Mouse (Mus musculus): Measurements from ENCODE around the gene Lhb. TPM values are rescaled to one million over a fixed set of nuclear protein-coding genes. Genes with fewer than 3 reads are reported as not detected.
"Not testable (repeated sequence)": the region's sequence is repeated elsewhere in the genome, so short reads cannot be mapped to it uniquely, and the experiment has no call there.

Gene Lhb
- polyA plus RNA-seq, 1 experiment from 2014 or later, result 0.14 TPM

DNA sequence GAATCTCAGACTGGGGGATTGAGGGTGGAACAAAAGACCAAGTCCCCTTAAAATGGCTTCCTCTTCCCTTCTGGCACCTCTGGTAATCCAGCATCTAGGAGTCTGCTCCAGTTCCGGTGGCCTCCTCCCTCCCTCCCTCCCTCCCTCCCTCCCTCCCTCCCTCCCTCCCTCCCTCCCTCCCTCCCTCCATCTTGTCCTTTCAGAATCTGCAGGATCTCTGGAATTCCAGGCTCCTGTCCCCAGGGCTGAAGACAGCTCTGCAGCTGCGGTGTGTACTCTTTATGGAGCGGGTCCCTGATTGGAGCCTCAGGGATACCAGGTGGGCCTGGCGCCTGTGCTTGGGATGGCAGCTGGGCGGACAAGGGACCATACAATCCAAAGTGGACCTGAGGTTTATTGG is 40.7 kb downstream of the Lhb start:
- POLR2A ChIA-PET, result no interaction called here
- CTCF ChIA-PET, result no interaction called here
- in situ Hi-C loops (cut with MboI; ENCODE audit: low pct_unique_long_range_greater_than_20kb), result no loop called here
- H3K27me3 ChIP-seq, result no peaks in the 10 kb centered on the region
- ATAC-seq, result no peak
- TF ChIP-seq CTCF (IDR thresholded peaks at IDR 0.05), result no peak
- no peak for DNase-seq (ENCODE audit: low read depth, low spot score)

DNA sequence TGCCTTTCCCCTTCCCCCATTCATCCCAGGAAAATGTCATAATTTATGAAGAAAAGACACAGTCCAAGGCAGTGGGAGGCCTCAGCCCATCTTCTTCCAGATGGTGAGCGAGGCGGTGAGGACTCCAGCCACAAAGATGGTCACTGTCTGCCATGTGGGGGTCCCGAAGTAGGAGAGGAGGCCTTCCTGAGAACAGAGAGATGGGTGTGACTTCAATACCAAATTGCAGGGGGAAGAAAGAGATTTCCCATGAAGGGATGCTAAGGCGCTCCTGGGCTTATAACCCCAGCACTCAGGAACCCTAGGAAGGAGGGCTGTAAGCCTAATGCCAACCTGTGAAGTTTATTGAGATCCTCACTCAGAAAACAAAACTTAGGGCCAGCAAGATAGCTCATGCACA is 41.2 kb downstream of the Lhb start:
- CTCF ChIA-PET, result no interaction called here
- ATAC-seq (no peak), DNase-seq (ENCODE audit: low read depth, low spot score) (no peak)
- H3K27me3 ChIP-seq, result no peaks in the 10 kb centered on the region
- in situ Hi-C loops (cut with MboI; ENCODE audit: low pct_unique_long_range_greater_than_20kb), result no loop called here
- POLR2A ChIA-PET, result no interaction called here
- no peak for TF ChIP-seq CTCF (IDR thresholded peaks at IDR 0.05)

DNA sequence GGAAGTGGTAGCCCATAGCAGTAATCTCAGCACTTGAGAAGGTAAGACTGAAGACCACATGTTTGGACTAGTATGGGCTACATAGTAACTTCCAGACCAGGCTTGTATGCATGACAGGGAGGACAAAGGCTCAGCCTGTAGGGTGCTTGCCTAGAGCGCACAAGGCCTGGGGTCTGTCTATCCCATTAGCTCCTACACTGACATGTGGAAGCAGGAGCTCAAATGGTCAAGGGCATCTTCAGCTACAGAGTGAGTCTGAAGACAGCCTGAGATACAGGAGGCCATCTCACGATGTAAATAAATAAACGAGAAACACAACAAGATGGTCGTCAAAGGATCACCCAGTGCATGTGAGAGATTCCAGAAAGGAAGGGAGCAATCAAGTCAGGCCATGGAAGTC is 41.7 kb downstream of the Lhb start:
- H3K27me3 ChIP-seq, result no peaks in the 10 kb centered on the region
- no peak for TF ChIP-seq CTCF (IDR thresholded peaks at IDR 0.05)
- ChIA-PET POLR2A (no interaction called here), CTCF (interaction anchor here (0.8 kb wide), 1 partner anchor 48 kb away, joined by 3 read pairs; the partner anchor contains the start of gene Nucb1)
- ATAC-seq (no peak), DNase-seq (ENCODE audit: low read depth, low spot score) (no peak)
- in situ Hi-C loops (cut with MboI; ENCODE audit: low pct_unique_long_range_greater_than_20kb), result no loop called here

DNA sequence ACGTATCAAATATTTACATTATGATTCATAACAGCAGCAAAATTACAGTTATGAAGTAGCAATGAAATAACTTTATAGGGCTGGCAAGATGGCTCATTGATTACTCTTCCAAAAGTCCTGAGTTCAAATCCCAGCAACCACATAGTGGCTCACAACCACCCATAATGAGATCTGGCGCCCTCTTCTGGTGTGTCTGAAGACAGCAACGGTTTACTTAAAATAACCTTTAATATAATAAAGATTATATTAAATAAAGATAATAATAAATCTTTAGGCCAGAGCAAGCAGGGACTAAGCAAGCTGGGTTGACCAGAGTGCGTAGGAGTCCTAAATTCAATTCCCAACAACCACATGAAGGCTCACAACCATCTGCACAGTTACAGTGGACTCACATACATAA is 42.2 kb downstream of the Lhb start:
- CTCF ChIA-PET, result interaction anchor here (0.8 kb wide), 1 partner anchor 48 kb away, joined by 3 read pairs; the partner anchor contains the start of gene Nucb1
- DNase-seq (ENCODE audit: low read depth, low spot score); H3K27me3 ChIP-seq; ATAC-seq; in situ Hi-C loops (cut with MboI; ENCODE audit: low pct_unique_long_range_greater_than_20kb): not testable (repeated sequence)
- POLR2A ChIA-PET, result interaction anchor here (0.7 kb wide), 1 partner anchor 30 kb away, joined by 3 read pairs; no protein-coding TSS in a partner anchor

- in situ Hi-C loops (cut with MboI; ENCODE audit: low pct_unique_long_range_greater_than_20kb), result no loop called here
- ATAC-seq, result no peak
- ChIA-PET POLR2A (no interaction called here), CTCF (interaction anchor here (1.2 to 3.5 kb wide), 3 partner anchors 12 to 30 kb away, joined by 3 to 14 read pairs (median 3); partner anchors contain the start of gene Gys1)
- no peak for DNase-seq (ENCODE audit: low read depth, low spot score)
- H3K27me3 ChIP-seq, result no peaks in the 10 kb centered on the region
- TF ChIP-seq CTCF (IDR thresholded peaks at IDR 0.05), result no peak
Observed at GRCm38 (mm10) chr7:45463987-45464778, 43.6 kb downstream of the Lhb start.

DNA sequence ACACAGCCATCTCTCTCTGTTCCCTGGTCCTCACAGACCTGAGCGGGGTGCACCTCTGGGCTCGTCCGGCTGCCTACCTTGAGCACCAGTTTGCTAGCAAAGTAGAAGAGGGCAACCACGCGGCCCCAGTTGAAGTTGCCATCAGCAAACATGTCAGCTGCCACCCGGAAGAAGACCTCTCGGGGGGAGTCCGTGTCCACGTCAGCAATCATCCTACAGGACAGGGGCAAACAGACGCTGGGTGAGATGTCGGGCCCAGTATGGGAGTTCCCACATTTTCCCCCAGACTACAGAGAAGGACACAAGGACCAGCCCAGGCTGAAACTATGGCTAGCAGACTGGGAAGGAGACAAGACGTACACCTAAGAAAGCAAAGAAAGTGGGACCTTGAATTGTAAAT is 44.5 kb downstream of the Lhb start:
- no peaks in the 10 kb centered on the region for H3K27me3 ChIP-seq
- ChIA-PET CTCF (interaction anchor here (1.8 to 3.5 kb wide), 2 partner anchors 9 to 11 kb away, joined by 6 to 14 read pairs; no protein-coding TSS in a partner anchor), POLR2A (interaction anchor here (0.8 to 1.0 kb wide), 2 partner anchors 9 to 61 kb away, joined by 3 to 4 read pairs; partner anchors contain the start of genes Plekha4 and Ppp1r15a)
- ATAC-seq, result no peak
- DNase-seq (ENCODE audit: low read depth, low spot score), result no peak
- in situ Hi-C loops (cut with MboI; ENCODE audit: low pct_unique_long_range_greater_than_20kb), result no loop called here
- no peak for TF ChIP-seq CTCF (IDR thresholded peaks at IDR 0.05)

GRCm38 (mm10) chr7:45465549-45465948 is 44.9 kb downstream of the Lhb start:
- POLR2A ChIA-PET, result interaction anchor here (0.8 to 1.1 kb wide), 4 partner anchors 9 to 106 kb away, joined by 3 to 4 read pairs (median 4); partner anchors contain the start of genes Plekha4 and Ppp1r15a
- CTCF ChIA-PET, result interaction anchor here (1.2 to 3.5 kb wide), 4 partner anchors 9 to 217 kb away, joined by 3 to 14 read pairs (median 5); no protein-coding TSS in a partner anchor
- TF ChIP-seq CTCF (IDR thresholded peaks at IDR 0.05), result no peak
- no peaks in the 10 kb centered on the region for H3K27me3 ChIP-seq
- DNase-seq (ENCODE audit: low read depth, low spot score), result no peak
- in situ Hi-C loops (cut with MboI; ENCODE audit: low pct_unique_long_range_greater_than_20kb), result no loop called here
- ATAC-seq, result no peak

- ATAC-seq, result peak; percentile 48
- CTCF ChIA-PET, result interaction anchor here (1.2 to 3.5 kb wide), 4 partner anchors 10 to 216 kb away, joined by 3 to 14 read pairs (median 5); no protein-coding TSS in a partner anchor
- H3K27me3 ChIP-seq, result no peaks in the 10 kb centered on the region
- in situ Hi-C loops (cut with MboI; ENCODE audit: low pct_unique_long_range_greater_than_20kb), result no loop called here
- POLR2A ChIA-PET, result interaction anchor here (0.7 to 1.7 kb wide), 7 partner anchors 9 to 105 kb away, joined by 3 to 7 read pairs (median 4); partner anchors contain the start of genes Plekha4 and Ppp1r15a
- no peak for TF ChIP-seq CTCF (IDR thresholded peaks at IDR 0.05)
- no peak for DNase-seq (ENCODE audit: low read depth, low spot score)
Observed at GRCm38 (mm10) chr7:45466283-45467089, 45.9 kb downstream of the Lhb start, which contains the start of gene Bax. Gene Bax (minus strand): TSS chr7:45466898.

DNA sequence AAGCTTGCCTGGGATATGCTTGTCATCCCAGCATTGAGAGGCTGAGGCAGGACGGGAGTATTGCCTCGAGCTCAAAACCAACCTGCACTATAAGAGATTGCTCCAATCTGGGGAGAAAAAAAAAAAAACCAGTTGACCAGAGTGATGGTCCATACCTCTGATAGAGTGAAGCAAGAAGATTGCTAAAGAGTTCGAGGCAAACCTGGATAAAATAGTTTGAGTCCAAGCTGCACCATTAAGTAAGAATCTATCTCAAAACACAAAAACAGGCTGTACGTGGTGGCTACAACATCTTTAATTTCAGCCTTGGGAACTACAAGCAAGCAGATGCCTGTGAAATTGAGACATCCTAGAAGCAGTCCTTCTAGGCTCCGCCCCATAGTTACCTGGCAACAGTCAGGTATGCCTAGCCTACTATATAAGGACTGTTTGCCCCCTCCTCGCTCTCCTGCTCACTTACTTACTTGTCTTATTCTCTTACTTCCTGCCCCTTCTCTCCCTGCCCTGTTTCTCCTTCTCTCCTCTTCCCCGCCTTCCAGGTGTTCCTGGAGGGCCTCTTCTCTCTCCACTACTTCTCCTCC is 46.6 kb downstream of the Lhb start:
- POLR2A ChIA-PET, result interaction anchor here (0.7 to 1.7 kb wide), 4 partner anchors 9 to 77 kb away, joined by 3 to 7 read pairs (median 4); no protein-coding TSS in a partner anchor
- in situ Hi-C loops (cut with MboI; ENCODE audit: low pct_unique_long_range_greater_than_20kb), result no loop called here

DNA sequence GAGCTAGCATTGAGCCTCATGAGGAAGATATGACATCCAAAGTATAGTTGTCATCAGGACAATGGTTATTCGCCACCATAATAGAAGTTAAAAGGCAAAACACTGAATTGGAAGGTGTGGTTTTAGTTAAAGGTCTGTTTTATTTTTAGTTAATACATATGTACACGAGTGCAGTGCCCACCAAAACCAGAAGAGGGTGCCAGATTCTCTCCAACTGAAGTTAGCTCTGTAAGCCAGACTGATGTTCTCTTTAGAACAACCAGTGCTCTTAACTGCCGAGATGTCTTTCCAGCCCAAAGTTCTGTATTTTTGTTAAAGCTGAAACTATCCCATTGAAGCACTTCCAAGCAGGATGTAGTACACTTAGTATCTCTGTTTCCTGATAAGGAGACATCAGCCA is 50.2 kb downstream of the Lhb start:
- TF ChIP-seq CTCF (IDR thresholded peaks at IDR 0.05), result peak; percentile 81
- ChIA-PET POLR2A (interaction anchor here (1.1 to 1.7 kb wide), 2 partner anchors 56 to 91 kb away, joined by 3 to 4 read pairs; partner anchors contain the start of genes Plekha4 and Ppp1r15a), CTCF (interaction anchor here (0.7 to 9.4 kb wide), 15 partner anchors 10 to 136 kb away, joined by 3 to 116 read pairs (median 3); partner anchors contain the start of gene Nucb1)
- in situ Hi-C loops (cut with MboI; ENCODE audit: low pct_unique_long_range_greater_than_20kb), result no loop called here
- no peak for DNase-seq (ENCODE audit: low read depth, low spot score)
- no peaks in the 10 kb centered on the region for H3K27me3 ChIP-seq
- ATAC-seq, result no peak

More for the DNA sequence above, 46.6 kb downstream of the Lhb start:
- CTCF ChIA-PET, result interaction anchor here (1.6 to 3.5 kb wide), 2 partner anchors 9 to 215 kb away, joined by 4 to 14 read pairs; no protein-coding TSS in a partner anchor
- DNase-seq (ENCODE audit: low read depth, low spot score), result no peak
- no peaks in the 10 kb centered on the region for H3K27me3 ChIP-seq
- no peak for TF ChIP-seq CTCF (IDR thresholded peaks at IDR 0.05)
- no peak for ATAC-seq

Other genes starting within 250 kb of the Lhb start
- not detected for gene Gfy, start 241.3 kb upstream of the Lhb start, polyA plus RNA-seq (2021)
- gene Pth2, start 239.8 kb upstream of the Lhb start, polyA plus RNA-seq (2021), result not detected
- 0.03 TPM for gene Ccdc155, start 215.9 kb upstream of the Lhb start, polyA plus RNA-seq (2021)
- gene Dkkl1, start 208.7 kb upstream of the Lhb start, polyA plus RNA-seq (2021), result not detected
- 94.7 TPM for gene Tead2, start 205.1 kb upstream of the Lhb start, polyA plus RNA-seq (2021)
- 0.81 TPM for gene Cd37, start 181.7 kb upstream of the Lhb start, polyA plus RNA-seq (2021)
- not detected for gene Slc6a16, start 179.7 kb upstream of the Lhb start, polyA plus RNA-seq (2021)
- not detected for gene Slc6a21, start 143.3 kb upstream of the Lhb start, polyA plus RNA-seq (2021)
- 15.0 TPM for gene Trpm4, start 87.0 kb upstream of the Lhb start, polyA plus RNA-seq (2021)
- gene Hrc, start 85.5 kb upstream of the Lhb start, polyA plus RNA-seq (2021), result 0.06 TPM
- gene Ppfia3, start 53.8 kb upstream of the Lhb start, polyA plus RNA-seq (2021), result 4.1 TPM
- 4.7 TPM for gene Lin7b, start 50.2 kb upstream of the Lhb start, polyA plus RNA-seq (2021)
- gene Snrnp70, start 25.1 kb upstream of the Lhb start, polyA plus RNA-seq (2021), result 328 TPM
- gene Kcna7, start 15.2 kb upstream of the Lhb start, polyA plus RNA-seq (2021), result 0.27 TPM
- 3.0 TPM for gene Ntf5, start 7.1 kb upstream of the Lhb start, polyA plus RNA-seq (2021)
- 59.3 TPM for gene Gys1, start 14.0 kb downstream of the Lhb start, polyA plus RNA-seq (2021)
- gene Ruvbl2, start 17.3 kb downstream of the Lhb start, polyA plus RNA-seq (2021), result 82.1 TPM
- 15.6 TPM for gene Ftl1, start 39.1 kb downstream of the Lhb start, polyA plus RNA-seq (2021)
- gene Bax, start 46.1 kb downstream of the Lhb start, polyA plus RNA-seq (2021), result 201 TPM
- gene Tulp2, start 61.1 kb downstream of the Lhb start, polyA plus RNA-seq (2021), result 0.47 TPM
- not detected for gene Gm45808, start 66.0 kb downstream of the Lhb start, polyA plus RNA-seq (2021)
- 0.06 TPM for gene Dhdh, start 68.0 kb downstream of the Lhb start, polyA plus RNA-seq (2021)
- 506 TPM for gene Nucb1, start 89.6 kb downstream of the Lhb start, polyA plus RNA-seq (2021)
- 123 TPM for gene Ppp1r15a, start 105.4 kb downstream of the Lhb start, polyA plus RNA-seq (2021)
- 2.2 TPM for gene Plekha4, start 105.5 kb downstream of the Lhb start, polyA plus RNA-seq (2021)
- 1.6 TPM for gene Hsd17b14, start 134.1 kb downstream of the Lhb start, polyA plus RNA-seq (2021)
- gene Bcat2, start 149.3 kb downstream of the Lhb start, polyA plus RNA-seq (2021), result 57.2 TPM
- 0.14 TPM for gene Fgf21, start 194.7 kb downstream of the Lhb start, polyA plus RNA-seq (2021)
- gene Fut1, start 196.5 kb downstream of the Lhb start, polyA plus RNA-seq (2021), result 0.91 TPM
- 0.12 TPM for gene Izumo1, start 201.0 kb downstream of the Lhb start, polyA plus RNA-seq (2021)
- gene Rasip1, start 206.7 kb downstream of the Lhb start, polyA plus RNA-seq (2021), result 1.6 TPM
- gene Mamstr, start 219.2 kb downstream of the Lhb start, polyA plus RNA-seq (2021), result 0.40 TPM
- 0.23 TPM for gene Fut2, start 245.6 kb downstream of the Lhb start, polyA plus RNA-seq (2021)